Mouse (Mus musculus) monocyte, adult 5-6 weeks (primary cell): ENCODE data around the gene Chst5. TPM values are rescaled to one million over a fixed set of nuclear protein-coding genes. Genes with fewer than 3 reads are reported as not detected.
A peak's percentile ranks its signal among the peaks of the same experiment; 100 is the strongest.
"Not testable (repeated sequence)": the region's sequence is repeated elsewhere in the genome, so short reads cannot be mapped to it uniquely, and the experiment has no call there.

ENCODE experiments used
- ATAC-seq: fragments of 153-309, 156-312 bp; replicated peaks from 2 replicates; pipeline ENCODE4 v1.8.0; 2017; ENCODE audit warnings: mild to moderate bottlenecking; ENCODE audit not compliant: low TSS enrichment, insufficient number of reproducible peaks, severe bottlenecking, poor library complexity, low FRiP score
- total RNA-seq: library from RNA; stranded (forward); fragments of 200-1000, 200-491, 200-594 nt; gene quantifications from 3 replicates; pipeline ENCODE4 v1.2.3, GENCODE M21; 2017

Chst5 gene
- total RNA-seq, 1 experiment from 2014 or later, result not detected

- no peak for ATAC-seq
These were observed 22.8 kb downstream of the Chst5 start for GRCm38 (mm10) chr8:111887479-111887878.

- ATAC-seq, result no peak
These were observed 26.6 kb downstream of the Chst5 start for GRCm38 (mm10) chr8:111883615-111884014.

GRCm38 (mm10) chr8:111881591-111881990, 28.7 kb downstream of the Chst5 start:
- ATAC-seq, result peak; percentile 62; the same call in 1 of the 2 replicates

- no peak for ATAC-seq
These were observed 32.5 kb downstream of the Chst5 start for GRCm38 (mm10) chr8:111877711-111878110.

- peak; percentile 99 for ATAC-seq
These were observed 33.8 kb downstream of the Chst5 start, which contains the start of gene Tmem170 for GRCm38 (mm10) chr8:111876355-111876948. Gene Tmem170, minus strand, starts transcription at chr8:111876750.

- no peak for ATAC-seq
These were observed 34.5 kb downstream of the Chst5 start for GRCm38 (mm10) chr8:111875758-111876157.

GRCm38 (mm10) chr8:111871278-111871677, 39.0 kb downstream of the Chst5 start:
- ATAC-seq, result no peak

- ATAC-seq, result no peak
These were observed 39.9 kb downstream of the Chst5 start for GRCm38 (mm10) chr8:111870379-111870778.

GRCm38 (mm10) chr8:111868664-111869063, 41.6 kb downstream of the Chst5 start:
- no peak for ATAC-seq

GRCm38 (mm10) chr8:111865857-111866256, 44.4 kb downstream of the Chst5 start:
- no peak for ATAC-seq

GRCm38 (mm10) chr8:111865130-111865852, 45.0 kb downstream of the Chst5 start:
- no peak for ATAC-seq

- no peak for ATAC-seq
These were observed 45.6 kb downstream of the Chst5 start for GRCm38 (mm10) chr8:111864648-111865047.

GRCm38 (mm10) chr8:111863280-111863679, 47.0 kb downstream of the Chst5 start:
- ATAC-seq, result no peak

- ATAC-seq, result no peak
These were observed 54.3 kb downstream of the Chst5 start for GRCm38 (mm10) chr8:111855977-111856376.

GRCm38 (mm10) chr8:111853861-111854501, 56.3 kb downstream of the Chst5 start, which contains the start of gene Cfdp1:
Gene Cfdp1, minus strand, starts transcription at chr8:111854291.
- peak; percentile 100 for ATAC-seq

GRCm38 (mm10) chr8:111853219-111853618, 57.0 kb downstream of the Chst5 start:
- not testable (repeated sequence) for ATAC-seq

- ATAC-seq, result no peak
These were observed 63.5 kb downstream of the Chst5 start for GRCm38 (mm10) chr8:111846746-111847145.
